Mouse (Mus musculus) cerebellum, adult 8-10 months (tissue): ENCODE data around the gene Xrcc6.

Experiments
- DNase-seq: peaks from one replicate; pipeline ENCODE4 v3.0.0; 2022

Gene Xrcc6

DNA sequence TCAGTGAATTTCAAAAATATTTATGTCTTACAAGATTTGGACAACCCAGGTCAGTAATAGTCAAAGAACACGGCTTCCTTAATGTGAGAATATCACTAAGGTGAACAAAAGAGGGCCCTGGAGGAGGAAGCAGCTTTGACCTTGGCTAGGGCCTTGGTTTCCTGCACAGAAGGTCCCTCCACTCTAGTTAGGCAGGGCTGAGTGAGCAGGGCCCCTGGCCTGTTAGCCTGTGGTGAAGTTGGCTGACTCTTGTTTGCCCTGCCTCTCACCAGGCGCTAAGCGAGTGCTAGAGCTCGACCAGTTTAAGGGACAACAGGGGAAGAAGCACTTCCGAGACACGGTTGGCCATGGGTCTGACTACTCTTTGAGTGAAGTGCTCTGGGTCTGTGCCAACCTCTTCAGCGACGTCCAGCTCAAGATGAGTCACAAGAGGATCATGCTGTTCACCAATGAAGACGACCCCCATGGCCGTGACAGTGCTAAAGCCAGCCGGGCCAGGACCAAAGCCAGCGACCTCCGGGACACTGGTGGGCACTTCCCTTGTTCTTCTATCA lies 35.0 kb downstream of the Xrcc6 start:
- DNase-seq = no peak

DNA sequence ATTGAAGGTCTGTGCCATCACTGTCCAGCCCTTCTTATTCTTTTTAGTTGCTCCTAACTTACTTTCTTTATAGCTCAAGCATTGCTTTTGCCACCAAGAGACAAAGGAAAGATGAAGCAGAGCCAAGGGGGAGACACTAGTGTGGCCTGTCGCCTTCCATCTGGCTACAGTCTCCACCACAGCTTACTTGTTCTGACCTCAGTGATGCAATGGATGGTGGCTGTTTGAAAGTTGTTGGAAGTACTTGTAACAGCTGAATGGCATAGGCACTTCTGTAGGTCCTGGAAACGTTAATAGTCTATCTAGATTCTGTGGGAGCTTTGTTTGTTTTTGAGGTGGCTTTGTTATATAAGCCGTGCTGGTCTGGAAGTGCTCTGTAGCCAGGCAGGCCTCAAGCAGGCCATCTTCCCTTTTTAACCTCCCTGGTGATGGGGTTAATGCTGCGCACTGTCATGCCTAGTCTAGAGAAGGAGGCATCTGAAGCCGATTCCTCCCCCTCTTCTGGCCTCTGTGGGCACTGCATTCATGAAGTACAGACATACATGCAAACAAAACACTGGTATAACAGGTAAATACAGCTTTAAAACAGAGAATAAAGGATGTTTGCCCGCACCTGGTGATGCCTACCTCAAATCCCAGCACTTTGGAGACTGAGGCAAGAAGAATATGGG lies 36.5 kb downstream of the Xrcc6 start:
- DNase-seq = no peak

DNA sequence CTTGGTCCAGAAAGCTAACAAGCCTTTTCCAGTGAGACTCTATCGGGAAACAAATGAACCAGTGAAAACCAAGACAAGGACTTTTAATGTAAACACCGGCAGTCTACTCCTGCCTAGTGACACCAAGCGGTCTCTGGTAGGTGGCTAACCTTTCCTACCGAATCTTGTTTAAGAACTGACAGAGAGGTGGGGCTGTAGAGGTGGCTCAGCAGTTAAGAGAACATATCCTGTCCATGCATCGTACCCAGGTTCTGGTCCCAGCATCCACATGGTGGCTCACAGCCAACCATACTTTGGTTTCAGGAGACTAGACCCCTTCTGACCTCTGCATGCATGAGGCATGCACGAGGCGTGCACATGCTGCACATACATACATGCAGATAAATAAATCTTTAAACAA lies 39.6 kb downstream of the Xrcc6 start:
- no peak for DNase-seq

- DNase-seq = no peak
Observed at GRCm38 (mm10) chr15:82027726-82028125, 40.1 kb downstream of the Xrcc6 start.

- DNase-seq = no peak
Observed at GRCm38 (mm10) chr15:82032386-82032785, 44.8 kb downstream of the Xrcc6 start.

DNA sequence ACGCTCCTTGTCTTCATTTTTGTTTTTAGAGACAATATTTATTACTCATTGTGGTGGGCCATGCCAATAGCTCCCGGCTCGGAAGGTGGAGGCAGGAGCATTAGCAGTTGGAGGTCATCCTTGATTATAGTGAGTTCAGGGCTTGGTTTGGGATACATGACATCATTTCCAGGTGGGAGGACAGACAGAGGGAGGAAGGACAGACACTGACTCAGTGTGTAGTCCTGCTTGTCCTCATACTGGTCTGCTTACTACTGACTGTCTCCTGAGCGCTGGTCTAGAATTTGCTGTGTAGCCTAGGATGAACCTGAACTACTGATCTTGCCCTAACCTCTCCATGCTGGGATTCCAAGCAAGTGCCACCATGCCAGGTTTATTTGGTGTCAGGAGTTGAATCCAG lies 46.1 kb downstream of the Xrcc6 start, which contains the start of gene Desi1:
Gene Desi1 (minus strand): TSS at position 101 of the 400 bp plus-strand sequence.
- no peak for DNase-seq

DNA sequence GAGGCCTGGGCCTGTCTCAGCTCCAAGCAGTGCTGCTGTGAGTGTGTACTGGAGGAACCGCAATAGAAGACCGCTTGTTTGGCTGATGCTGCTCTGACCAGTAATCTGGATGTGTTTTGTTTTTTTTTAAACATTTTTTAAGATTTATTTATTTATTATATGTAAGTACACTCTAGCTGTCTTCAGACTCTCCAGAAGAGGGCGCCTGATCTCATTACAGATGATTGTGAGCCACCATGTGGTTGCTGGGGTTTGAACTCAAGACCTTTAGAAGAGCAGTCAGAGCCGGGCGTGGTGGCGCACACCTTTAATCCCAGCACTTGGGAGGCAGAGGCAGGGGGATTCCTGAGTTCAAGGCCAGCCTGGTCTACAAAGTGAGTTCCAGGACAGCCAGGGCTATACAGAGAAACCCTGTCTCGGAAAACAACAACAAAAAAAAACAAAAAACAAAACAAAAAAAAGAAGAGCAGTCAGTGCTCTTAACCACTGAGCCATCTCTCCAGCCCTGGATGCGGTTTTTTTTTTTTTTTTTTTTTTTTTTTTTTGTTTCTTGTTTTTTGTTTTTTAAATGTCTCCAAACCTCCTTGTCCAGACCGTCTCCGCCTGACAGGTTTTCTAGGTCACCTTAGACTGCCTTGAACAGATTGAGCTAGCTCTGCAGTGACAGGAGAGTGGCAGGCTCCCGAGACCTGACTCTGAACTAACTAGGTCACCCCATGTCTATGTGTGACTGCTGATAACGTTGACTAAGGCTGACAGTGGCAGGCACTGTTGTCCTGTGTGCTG lies 48.5 kb downstream of the Xrcc6 start:
- no peak for DNase-seq

- DNase-seq = peak; percentile 38
Observed at GRCm38 (mm10) chr15:82040650-82041049, 53.0 kb downstream of the Xrcc6 start.

GRCm38 (mm10) chr15:82044166-82044784 lies 56.6 kb downstream of the Xrcc6 start:
- no peak for DNase-seq

DNA sequence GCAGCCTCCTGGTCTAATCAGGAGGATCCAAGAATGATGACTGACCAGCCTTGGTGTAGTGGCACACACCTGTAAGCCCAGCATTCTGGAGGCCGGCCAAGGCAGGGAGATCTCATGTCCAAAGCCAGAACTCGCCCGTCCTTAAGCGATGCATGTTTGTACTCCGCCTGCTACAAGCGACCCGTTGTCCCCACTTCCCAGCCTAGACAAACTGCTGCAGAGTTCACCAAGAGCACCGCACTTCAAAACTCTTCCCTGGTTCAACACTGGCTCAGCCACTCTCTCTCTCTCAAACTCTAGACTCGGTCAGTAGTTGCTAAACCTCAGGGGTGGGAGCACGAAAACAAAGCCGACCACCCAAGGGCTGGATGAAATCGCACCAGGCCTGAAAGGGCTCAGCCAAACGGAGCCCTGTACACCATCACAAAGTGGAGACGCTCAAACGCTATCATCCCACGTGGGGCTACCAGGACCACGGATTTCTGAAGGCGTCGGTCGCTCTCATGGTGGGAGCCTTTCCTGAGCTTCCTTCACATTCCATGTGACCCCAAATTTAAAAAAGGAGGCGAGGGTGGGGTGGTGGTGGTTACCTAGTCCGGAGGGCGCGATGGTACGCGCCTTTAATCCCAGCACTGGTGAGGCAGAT lies 58.7 kb downstream of the Xrcc6 start:
- DNase-seq = peak; percentile 27

- DNase-seq = peak; percentile 90
Observed at GRCm38 (mm10) chr15:82047080-82047883, 59.6 kb downstream of the Xrcc6 start, which contains the start of gene Snu13. Snu13 (minus strand) TSS chr15:82047598.

DNA sequence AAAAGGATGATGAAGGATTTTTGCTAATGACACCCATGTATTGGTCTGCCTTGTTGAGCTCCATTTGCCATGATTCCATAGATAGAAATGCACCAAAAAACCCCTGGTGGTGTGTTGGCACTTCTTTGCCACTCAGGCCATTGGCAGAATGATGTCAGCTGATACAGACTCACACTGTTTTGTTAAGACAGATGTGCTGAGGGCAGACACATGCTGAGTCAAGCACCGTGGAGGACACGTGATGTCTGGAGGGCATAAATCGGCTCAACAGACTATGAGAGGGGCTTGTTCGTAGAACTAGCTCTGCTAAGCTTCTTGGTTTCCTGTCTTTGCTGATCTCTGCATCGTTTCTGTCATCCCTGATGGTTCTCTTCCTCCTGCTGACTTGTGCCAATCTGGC lies 64.9 kb downstream of the Xrcc6 start:
- DNase-seq = no peak

DNA sequence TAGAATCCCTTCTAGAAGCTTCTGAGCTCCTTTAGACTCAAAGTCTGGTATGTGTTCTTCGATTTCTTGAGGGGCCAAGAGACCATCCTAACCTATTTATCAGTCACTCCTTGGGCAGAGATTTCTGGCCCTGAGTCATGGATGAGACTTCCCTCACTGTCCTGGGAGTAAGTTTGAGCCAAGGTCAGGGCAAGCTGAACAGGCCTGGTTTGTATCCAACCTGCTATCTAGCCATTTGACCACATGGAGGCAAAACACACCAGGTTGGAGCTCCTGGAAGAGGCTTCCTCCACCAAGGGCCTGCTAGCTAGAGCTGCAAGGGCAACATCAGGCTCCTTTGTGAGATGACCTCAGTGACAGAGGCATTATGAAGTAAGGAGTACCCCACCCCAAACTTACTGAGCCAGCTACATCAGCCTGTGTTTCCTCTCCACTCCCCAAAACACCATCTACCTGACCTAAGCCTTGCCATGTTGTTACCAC lies 71.1 kb downstream of the Xrcc6 start, which contains the start of gene 4930407I10Rik:
Gene 4930407I10Rik (plus strand): TSS at position 433 of the 483 bp plus-strand sequence.
- no peak for DNase-seq

DNA sequence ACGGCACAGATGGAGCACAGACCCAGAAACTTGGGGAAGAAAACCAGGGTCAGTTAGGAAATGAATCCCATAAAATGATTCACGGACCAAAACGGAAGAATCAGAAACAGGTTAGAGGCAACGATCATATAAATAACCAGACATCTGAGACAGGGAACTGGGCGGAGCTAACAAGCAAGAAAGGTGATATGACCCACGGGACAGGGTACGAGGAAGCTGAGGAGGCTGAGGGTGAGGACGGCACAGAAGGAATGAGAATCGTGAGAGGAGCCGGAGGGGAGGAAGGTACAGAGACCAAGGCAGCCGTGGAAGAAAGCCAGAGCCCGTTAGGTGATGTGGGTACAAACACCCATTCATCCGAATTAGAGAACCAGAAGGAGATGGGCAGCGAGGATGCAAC lies 76.3 kb downstream of the Xrcc6 start:
- no peak for DNase-seq

DNA sequence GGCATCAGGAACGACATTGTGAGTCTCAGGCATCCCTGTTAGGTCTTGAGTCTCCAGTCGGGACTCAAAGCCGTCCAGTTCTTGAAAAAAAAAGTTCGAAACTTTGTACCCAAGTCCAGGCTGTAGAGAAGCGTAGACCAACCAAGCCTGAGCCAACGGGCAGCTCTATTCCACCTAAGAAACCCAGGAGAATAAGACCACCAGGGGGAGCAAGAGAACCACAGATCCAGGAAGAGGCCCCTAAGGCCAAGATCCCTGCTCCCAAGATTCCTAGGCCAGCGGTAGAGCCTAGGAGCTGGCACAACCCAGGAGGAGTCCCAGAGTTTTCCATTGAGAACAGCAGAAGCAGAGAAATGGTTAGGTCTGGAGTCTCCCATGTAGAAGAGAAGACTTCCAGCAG lies 77.9 kb downstream of the Xrcc6 start:
- peak; percentile 81 for DNase-seq

- no peak for DNase-seq
Observed at GRCm38 (mm10) chr15:82069898-82070297, 82.3 kb downstream of the Xrcc6 start, which contains the start of gene Mei1. Mei1 (plus strand) TSS chr15:82069996.

GRCm38 (mm10) chr15:82071816-82072469 lies 84.3 kb downstream of the Xrcc6 start:
- DNase-seq = no peak

- no peak for DNase-seq
Observed at GRCm38 (mm10) chr15:82073490-82073889, 85.9 kb downstream of the Xrcc6 start.

DNA sequence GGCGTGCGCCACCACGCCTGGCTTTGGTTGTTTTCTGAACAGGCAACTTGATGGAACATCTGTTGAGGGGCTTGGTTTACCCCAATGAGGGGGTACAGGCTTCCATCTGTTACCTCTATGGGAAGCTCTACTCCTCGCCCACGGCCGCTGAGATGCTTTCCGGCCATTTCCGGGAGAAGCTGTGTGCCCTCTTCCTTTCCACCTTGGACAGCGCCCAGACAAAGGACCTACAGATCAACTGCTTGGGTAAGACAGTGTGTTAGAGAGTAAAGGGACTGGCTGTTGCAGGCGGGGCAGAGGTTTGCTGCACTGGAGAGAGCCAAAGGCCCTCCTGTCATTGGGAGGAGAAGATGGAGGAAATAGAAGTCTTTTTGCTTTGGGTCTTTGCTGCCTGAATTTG lies 92.2 kb downstream of the Xrcc6 start:
- DNase-seq = no peak

GRCm38 (mm10) chr15:82081161-82081560 lies 93.5 kb downstream of the Xrcc6 start:
- DNase-seq = peak; percentile 82

DNA sequence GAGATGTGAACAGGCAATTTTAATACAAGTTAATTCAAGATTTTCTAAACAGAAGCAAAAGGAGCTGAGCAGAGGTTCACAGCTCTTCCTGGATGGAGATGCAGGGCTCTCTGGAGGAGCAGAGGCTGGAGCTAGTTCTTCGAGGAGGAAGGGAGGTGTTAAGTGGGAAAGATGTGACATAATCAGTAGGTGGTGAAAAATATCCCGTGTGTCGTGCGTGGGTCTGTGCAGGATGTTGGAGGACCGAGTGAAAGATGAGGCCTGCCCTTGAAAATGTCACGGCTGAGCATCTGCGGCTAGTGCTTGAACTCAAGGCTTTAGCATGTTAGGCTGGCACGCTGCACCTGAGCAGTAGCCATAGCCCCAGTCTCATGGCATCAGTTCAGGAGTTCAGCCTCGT lies 98.0 kb downstream of the Xrcc6 start:
- DNase-seq = no peak
